Mouse (Mus musculus) layer of hippocampus, adult 11-12 months (tissue): ENCODE results near the gene Ormdl2.

ENCODE experiments used
- DNase-seq: peaks from one replicate; pipeline ENCODE4 v3.0.0; 2022; ENCODE audit warnings: low spot score

The Ormdl2 gene

GRCm38 (mm10) chr10:128803771-128804270 lies 17.6 kb downstream of the Ormdl2 start, which contains the start of gene Dnajc14:
TSS of gene Dnajc14 (plus strand) at chr10:128804062.
- peak; percentile 69 for DNase-seq

GRCm38 (mm10) chr10:128803361-128803760 lies 18.1 kb downstream of the Ormdl2 start:
- no peak for DNase-seq

DNA sequence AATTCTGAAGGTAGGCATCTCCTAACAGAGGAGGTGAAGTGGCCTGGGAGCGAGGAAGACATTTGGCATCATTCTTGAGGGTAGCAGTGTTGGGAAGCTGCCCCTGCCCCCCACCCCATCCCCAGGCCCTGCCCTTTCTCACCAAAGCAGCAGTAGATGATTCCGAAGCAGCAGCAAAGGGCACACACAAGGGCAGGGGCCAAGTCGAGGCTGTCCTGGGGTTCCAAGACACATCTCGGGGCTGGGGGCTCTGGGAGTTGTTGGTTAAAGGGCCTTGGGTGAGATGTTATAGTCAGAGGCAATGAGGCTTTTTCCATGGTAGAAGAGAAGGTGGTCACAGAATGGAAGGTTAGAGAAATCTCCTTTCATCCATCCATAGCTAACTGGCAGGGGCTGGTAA lies 18.5 kb downstream of the Ormdl2 start:
- no peak for DNase-seq

DNA sequence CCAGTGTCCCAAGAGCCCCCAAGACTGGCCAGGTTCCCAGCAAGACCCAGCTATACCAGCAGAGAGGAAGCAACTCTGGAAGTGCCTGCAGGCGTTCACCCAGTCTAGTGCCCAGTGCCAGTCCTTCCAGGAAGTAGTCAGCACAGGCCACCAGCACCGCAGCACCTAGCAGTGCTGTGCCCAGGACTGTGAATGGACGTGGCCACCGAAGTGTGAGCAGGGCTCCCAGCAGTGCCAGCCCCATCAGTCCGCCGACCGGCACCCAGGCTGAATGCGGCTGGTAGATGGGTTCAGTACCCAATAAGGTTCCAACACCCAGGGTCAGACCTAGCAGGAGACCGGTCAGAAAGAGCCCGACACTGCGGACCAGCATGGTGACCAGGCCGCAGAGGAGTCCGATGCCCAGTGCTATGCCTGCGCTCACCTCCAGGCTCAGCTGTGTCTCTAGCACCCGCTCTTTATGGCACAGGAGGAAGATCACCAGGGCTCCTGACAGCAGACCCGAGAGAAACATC lies 19.4 kb downstream of the Ormdl2 start:
- no peak for DNase-seq

DNA sequence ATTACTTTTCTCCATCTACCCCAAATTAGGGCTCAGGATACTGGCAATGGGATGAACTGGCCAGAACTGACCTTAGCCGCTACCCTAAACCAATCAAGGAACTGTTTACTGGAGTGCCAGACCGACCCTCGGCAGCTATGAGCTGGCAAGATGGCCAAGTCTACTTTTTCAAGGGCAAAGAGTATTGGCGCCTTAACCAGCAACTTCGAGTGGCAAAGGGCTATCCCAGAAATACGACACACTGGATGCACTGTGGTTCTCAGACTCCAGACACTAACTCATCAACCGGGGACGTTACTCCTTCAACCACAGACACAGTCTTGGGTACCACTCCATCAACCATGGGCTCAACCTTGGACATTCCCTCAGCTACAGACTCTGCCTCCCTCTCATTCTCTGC lies 22.8 kb downstream of the Ormdl2 start:
- DNase-seq: no peak

GRCm38 (mm10) chr10:128795581-128795980 lies 25.9 kb downstream of the Ormdl2 start:
- DNase-seq: peak; percentile 54

GRCm38 (mm10) chr10:128794391-128794790 lies 27.1 kb downstream of the Ormdl2 start:
- no peak for DNase-seq

DNA sequence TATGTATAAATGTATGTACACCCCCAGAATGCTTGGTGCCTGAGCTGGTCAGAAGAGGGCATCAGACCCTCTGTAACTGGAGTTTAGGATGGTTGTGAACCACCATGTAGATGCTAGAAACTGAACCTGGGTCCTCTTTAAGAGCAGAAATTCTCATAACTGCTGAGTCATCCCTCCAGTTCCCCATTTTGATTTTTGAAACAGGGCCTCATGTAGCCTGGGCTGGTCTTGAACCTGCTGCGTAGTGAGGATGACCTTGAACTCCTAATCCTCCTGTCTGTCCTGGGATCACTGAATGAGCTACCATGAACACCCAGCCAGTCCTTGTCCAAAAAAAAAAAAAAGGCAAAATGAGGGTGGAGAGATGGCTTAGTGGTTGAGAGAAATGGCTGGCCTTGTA lies 28.2 kb downstream of the Ormdl2 start:
- no peak for DNase-seq

DNA sequence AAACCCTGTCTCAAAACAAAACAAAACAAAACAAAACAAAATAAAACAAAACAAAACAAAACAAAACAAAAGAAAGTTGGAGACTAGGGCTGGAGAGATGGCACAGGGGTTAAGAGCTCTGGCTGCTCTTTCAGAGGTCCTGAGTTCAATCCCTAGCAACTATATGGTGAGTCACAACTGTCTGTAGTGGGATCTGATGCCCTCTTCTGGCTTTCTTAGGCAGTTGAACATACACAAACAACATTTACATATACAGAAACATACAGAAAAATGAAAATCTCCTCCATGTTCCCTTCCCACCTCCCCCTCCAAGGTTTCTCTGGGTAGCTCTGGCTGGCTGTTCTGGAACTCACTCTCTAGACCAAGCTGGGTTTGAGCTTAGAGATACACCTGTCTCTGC lies 29.4 kb downstream of the Ormdl2 start:
- DNase-seq: no peak

DNA sequence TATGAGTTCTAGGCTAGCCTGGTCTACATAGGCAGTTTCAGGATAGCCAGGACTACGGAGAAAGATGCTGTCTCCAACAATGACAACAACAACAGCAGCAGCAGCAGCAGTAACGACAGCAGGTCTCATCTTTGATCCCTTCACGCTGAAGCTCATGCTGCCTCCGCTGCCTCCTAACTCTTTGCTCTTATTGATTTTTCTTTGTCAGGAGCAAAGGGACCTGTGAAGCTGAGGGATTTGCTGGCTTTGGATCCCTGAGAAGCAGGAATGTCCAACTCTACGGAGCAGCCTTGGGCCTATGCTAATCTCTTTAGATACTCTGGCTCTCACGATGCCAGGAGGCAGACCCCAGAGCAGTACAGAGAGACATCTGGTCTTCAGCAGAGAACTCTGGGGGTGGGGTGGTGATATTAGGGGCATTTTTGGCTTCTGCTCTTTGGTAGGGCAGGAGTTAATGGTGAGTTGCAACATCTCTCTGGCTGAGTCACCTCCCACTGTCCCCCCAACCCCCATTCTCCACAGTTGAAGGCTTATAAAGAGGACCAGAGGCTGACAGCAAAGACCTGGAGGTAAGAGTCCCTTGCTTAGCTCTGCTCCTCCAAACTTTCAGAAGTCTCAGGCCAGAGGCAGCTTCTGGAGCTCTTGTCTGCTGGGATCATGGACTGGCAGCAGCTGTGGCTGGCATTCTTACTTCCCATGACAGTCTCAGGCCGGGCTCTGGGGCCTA lies 30.9 kb downstream of the Ormdl2 start, which contains the start of gene Mmp19:
TSS of gene Mmp19 (plus strand) at position 513 of the 727 bp plus-strand sequence.
- no peak for DNase-seq

DNA sequence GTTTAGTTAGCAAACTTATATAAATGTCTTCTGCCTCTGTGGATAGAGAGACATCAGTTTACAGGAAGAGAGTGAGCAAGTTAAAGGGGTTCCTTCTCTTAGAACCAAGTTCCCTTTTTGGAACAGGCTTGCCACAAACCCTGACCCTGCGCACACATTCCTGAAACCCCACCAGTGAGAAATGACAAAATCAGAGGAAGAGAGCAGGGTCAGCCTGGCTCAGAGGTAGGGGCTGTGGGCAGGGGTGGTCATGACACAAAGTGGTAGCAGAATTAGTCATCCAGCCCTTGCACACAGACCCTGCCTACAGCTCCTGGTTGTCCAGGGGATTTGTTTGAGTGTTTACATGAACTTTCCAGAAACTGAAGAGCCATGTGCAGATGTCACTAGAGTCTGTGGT lies 41.2 kb downstream of the Ormdl2 start:
- DNase-seq: no peak

DNA sequence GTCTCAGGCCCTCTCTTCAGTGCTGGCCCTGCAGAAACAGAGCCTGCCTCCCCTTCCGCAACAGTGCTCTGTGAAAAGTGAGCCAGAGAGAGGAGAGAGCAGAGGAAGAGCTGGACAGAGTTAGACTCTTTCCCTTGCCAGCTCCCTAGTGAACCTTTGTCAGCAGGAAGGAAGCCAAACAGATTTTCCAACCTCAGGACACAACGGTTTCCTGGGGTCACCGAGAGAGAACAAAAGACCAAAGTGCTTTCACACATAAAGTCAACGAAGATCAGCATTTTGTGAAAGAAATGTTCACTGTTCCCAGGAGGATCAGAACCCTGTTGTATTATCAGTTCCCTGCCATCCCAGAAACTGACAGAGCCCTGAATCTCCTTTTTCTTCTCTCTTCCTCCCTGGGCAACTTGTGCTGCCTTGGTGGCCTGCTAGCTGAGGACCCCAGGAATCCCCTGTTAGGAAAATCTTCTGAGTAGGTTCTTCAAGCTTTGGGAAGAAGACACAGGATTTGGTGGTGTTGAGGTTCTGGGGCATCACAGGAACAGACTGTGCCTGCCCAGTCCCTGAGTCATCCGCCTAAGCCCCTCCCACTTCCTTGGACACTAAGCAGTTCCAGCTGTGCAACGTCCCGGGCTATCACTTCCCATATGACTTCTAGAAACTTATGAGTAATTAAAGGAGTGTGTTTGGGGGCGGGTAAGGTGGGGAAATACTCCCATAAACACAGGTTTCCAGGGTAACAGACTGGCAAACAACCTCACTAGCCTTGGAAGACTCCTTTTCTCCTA lies 42.2 kb downstream of the Ormdl2 start:
- DNase-seq: no peak

DNA sequence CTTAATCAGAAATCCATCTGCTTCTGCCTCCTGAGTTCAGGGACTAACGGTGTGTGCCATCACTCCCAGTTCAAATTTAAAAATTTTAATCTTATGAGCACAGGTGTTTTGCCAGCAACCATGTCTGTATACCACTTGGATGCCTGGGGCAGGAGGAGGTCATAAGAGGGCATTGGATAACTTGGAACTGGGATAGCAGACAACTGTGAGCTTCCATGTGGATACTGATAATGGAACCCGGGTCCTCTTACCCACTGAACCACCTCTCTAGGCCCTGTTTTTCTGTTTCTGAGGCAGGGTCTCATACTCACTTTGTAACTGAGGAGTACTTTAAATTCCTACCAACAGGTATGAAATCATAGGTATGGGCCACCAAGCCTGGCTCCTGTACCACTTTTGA lies 43.0 kb downstream of the Ormdl2 start:
- no peak for DNase-seq

GRCm38 (mm10) chr10:128773685-128774084 lies 47.8 kb downstream of the Ormdl2 start:
- no peak for DNase-seq

GRCm38 (mm10) chr10:128772895-128773294 lies 48.5 kb downstream of the Ormdl2 start:
- DNase-seq: no peak
